Mouse (Mus musculus): ENCODE data around the gene Olfr498.

GRCm38 (mm10) chr7:108465026-108465425 lies at the start of gene Olfr498:
- TF ChIP-seq CTCF (IDR thresholded peaks at IDR 0.05; ENCODE audit: low read depth, low read length) = no peak
- no peak for TF ChIP-seq GATA1 (IDR thresholded peaks at IDR 0.05; ENCODE audit: borderline replicate concordance, low read length)
- TF ChIP-seq TAL1 (conservative IDR thresholded peaks at IDR 0.05; ENCODE audit: low read depth, low read length) = no peak
- TF ChIP-seq GATA2 (IDR thresholded peaks at IDR 0.05; ENCODE audit: borderline replicate concordance, low read depth, low read length) = no peak

All from G1E (cell line).